Mouse (Mus musculus) liver, adult 2 months (tissue): ENCODE results near the gene St6gal1. TPM values are rescaled to one million over a fixed set of nuclear protein-coding genes. Genes with fewer than 3 reads are reported as not detected.

Source experiments
- DNase-seq: peaks from one replicate; pipeline ENCODE4 v3.0.0-alpha.2; 2011; ENCODE audit warnings: low read depth, low spot score; ENCODE audit errors: extremely low read depth
- H3K27ac ChIP-seq: fragments of 200-500 bp; replicated peaks from 2 replicates; pipeline ENCODE4 v1.5.1; 2012; ENCODE audit warnings: low read depth, mild to moderate bottlenecking, control low read depth, inconsistent platforms, low read length; ENCODE audit not compliant: insufficient read depth
- H3K27me3 ChIP-seq: fragments of 200-500 bp; 2 replicates; pipeline ENCODE4 v1.6.1; 2012; ENCODE audit warnings: mild to moderate bottlenecking, moderate library complexity, low read length, inconsistent platforms; ENCODE audit not compliant: control insufficient read depth, insufficient read depth
- H3K36me3 ChIP-seq: fragments of 200-500 bp; 2 replicates; pipeline ENCODE4 v1.6.1; 2012; ENCODE audit warnings: low read length, inconsistent platforms; ENCODE audit not compliant: control insufficient read depth, insufficient read depth
- H3K4me1 ChIP-seq: fragments of 200-500 bp; 2 replicates; pipeline ENCODE4 v1.6.1; 2011; ENCODE audit warnings: low read length; ENCODE audit not compliant: control insufficient read depth, insufficient read depth
- H3K4me3 ChIP-seq: fragments of 200-500 bp; 2 replicates; pipeline ENCODE4 v1.5.1; 2011; ENCODE audit warnings: low read depth, mild to moderate bottlenecking, control low read depth, low read length, moderate library complexity; ENCODE audit not compliant: insufficient read depth
- H3K79me2 ChIP-seq: fragments of 200-500 bp; 2 replicates; pipeline ENCODE4 v1.6.1; 2012; ENCODE audit warnings: inconsistent platforms, mild to moderate bottlenecking, low read length, moderate library complexity; ENCODE audit not compliant: control insufficient read depth, insufficient read depth
- H3K9ac ChIP-seq: fragments of 200-500 bp; 2 replicates; pipeline ENCODE4 v1.6.1; 2012; ENCODE audit warnings: low read depth, mild to moderate bottlenecking, control low read depth, inconsistent platforms, low read length
- CTCF ChIP-seq: fragments of 200-500 bp; IDR thresholded peaks from 2 replicates; pipeline ENCODE4 v1.5.1; 2011; ENCODE audit warnings: low read depth, low read length, control low read depth
- POLR2A ChIP-seq: fragments of 200-500 bp; IDR thresholded peaks from 2 replicates; pipeline ENCODE4 v1.6.1; 2011; ENCODE audit warnings: low read length, control low read depth; ENCODE audit not compliant: insufficient read depth; ENCODE audit errors: extremely low read depth
- WGBS: fragments of 180-500 bp; shearing (Covaris S2); methylation state at CpG from one replicate; pipeline ENCODE4 v1.1.7; 2018; 5-methylcytosine and 5-hydroxymethylcytosine counted together
- polyA plus RNA-seq: library from polyadenylated mRNA; depleted of rRNA; stranded (reverse); fragments of >200 nt; gene quantifications from 2 replicates; pipeline ENCODE4 v1.2.3, GENCODE M21; 2012
- total RNA-seq: library from RNA; depleted of rRNA; stranded (reverse); fragments of >200 nt; gene quantifications from 2 replicates; pipeline ENCODE4 v1.2.3, GENCODE M21; 2014

The St6gal1 gene
- total and polyA plus RNA-seq, 2 experiments, result 36.7 to 41.3 TPM

GRCm38 (mm10) chr16:23235173-23235694 lies 10.7 kb downstream of the St6gal1 start:
- Histone ChIP-seq H3K27ac (no peak overlapping the region), H3K4me3 (no peak overlapping the region), H3K79me2 (no peaks in the 10 kb centered on the region), H3K9ac (no peak overlapping the region), H3K4me1 (peaks cover 3% of the 10 kb centered on the region; the same call in 1 of the 2 replicates), H3K36me3 (peaks cover 1% of the 10 kb centered on the region; the same call in 1 of the 2 replicates), H3K27me3 (no peaks in the 10 kb centered on the region)
- 79% methylated on average over 7 of the region's 7 CpGs for WGBS
- TF ChIP-seq CTCF (no peak), POLR2A (no peak)
- no peak for DNase-seq

- TF ChIP-seq POLR2A (no peak), CTCF (no peak)
- WGBS, result 79% methylated on average over 6 of the region's 6 CpGs
- DNase-seq, result no peak
- Histone ChIP-seq H3K4me3 (no peak overlapping the region), H3K9ac (no peak overlapping the region), H3K4me1 (no peaks in the 10 kb centered on the region), H3K36me3 (peaks cover 1% of the 10 kb centered on the region; the same call in 1 of the 2 replicates), H3K79me2 (no peaks in the 10 kb centered on the region), H3K27me3 (no peaks in the 10 kb centered on the region), H3K27ac (no peak overlapping the region)
Observed at GRCm38 (mm10) chr16:23239583-23239982, 15.0 kb downstream of the St6gal1 start.

GRCm38 (mm10) chr16:23240049-23240949 lies 15.8 kb downstream of the St6gal1 start:
- Histone ChIP-seq H3K4me1 (no peaks in the 10 kb centered on the region), H3K9ac (no peak overlapping the region), H3K4me3 (no peak overlapping the region), H3K36me3 (no peaks in the 10 kb centered on the region), H3K27ac (no peak overlapping the region; the same call in 1 of the 2 replicates), H3K79me2 (no peaks in the 10 kb centered on the region), H3K27me3 (no peaks in the 10 kb centered on the region)
- no peak for TF ChIP-seq CTCF
- TF ChIP-seq POLR2A, result no peak
- DNase-seq, result peak; percentile 35
- WGBS, result 74% methylated on average over 13 of the region's 13 CpGs

GRCm38 (mm10) chr16:23240950-23241259 lies 16.4 kb downstream of the St6gal1 start:
- no peaks in the 10 kb centered on the region for H3K36me3 ChIP-seq
- 78% methylated on average over 5 of the region's 5 CpGs for WGBS
- no peaks in the 10 kb centered on the region for H3K27me3 ChIP-seq
- no peaks in the 10 kb centered on the region for H3K79me2 ChIP-seq
- no peak for TF ChIP-seq CTCF
- TF ChIP-seq POLR2A, result no peak
- no peak overlapping the region for H3K4me3 ChIP-seq
- H3K4me1 ChIP-seq, result no peaks in the 10 kb centered on the region
- H3K27ac ChIP-seq, result no peak overlapping the region
- H3K9ac ChIP-seq, result no peak overlapping the region
- no peak for DNase-seq

GRCm38 (mm10) chr16:23243726-23244425 lies 19.3 kb downstream of the St6gal1 start:
- Histone ChIP-seq H3K4me3 (no peak overlapping the region), H3K4me1 (no peaks in the 10 kb centered on the region), H3K9ac (no peak overlapping the region), H3K79me2 (no peaks in the 10 kb centered on the region), H3K27ac (no peak overlapping the region), H3K36me3 (no peaks in the 10 kb centered on the region), H3K27me3 (no peaks in the 10 kb centered on the region)
- no peak for TF ChIP-seq CTCF
- no peak for TF ChIP-seq POLR2A
- no peak for DNase-seq
- 97% methylated on average over 5 of the region's 5 CpGs for WGBS
